Mouse (Mus musculus) thymus, postnatal 0 days (tissue): ENCODE data around the gene Pdlim5. TPM values are rescaled to one million over a fixed set of nuclear protein-coding genes. Genes with fewer than 3 reads are reported as not detected.
"Not testable (repeated sequence)": the region's sequence is repeated elsewhere in the genome, so short reads cannot be mapped to it uniquely, and the experiment has no call there.

Experiments
- DNase-seq: peaks from one replicate; pipeline ENCODE4 v3.0.0-alpha.2; 2015; ENCODE audit warnings: low spot score
- polyA plus RNA-seq: library from polyadenylated mRNA; unstranded; fragments of >200 nt; fragmentation: Nextera tagmentation; extraction: Ambion mirVana; gene quantifications from 2 replicates; pipeline ENCODE4 v1.2.1, GENCODE M21; 2015

Gene Pdlim5
- polyA plus RNA-seq = 13.1 and 13.7 TPM in 2 replicates

DNA sequence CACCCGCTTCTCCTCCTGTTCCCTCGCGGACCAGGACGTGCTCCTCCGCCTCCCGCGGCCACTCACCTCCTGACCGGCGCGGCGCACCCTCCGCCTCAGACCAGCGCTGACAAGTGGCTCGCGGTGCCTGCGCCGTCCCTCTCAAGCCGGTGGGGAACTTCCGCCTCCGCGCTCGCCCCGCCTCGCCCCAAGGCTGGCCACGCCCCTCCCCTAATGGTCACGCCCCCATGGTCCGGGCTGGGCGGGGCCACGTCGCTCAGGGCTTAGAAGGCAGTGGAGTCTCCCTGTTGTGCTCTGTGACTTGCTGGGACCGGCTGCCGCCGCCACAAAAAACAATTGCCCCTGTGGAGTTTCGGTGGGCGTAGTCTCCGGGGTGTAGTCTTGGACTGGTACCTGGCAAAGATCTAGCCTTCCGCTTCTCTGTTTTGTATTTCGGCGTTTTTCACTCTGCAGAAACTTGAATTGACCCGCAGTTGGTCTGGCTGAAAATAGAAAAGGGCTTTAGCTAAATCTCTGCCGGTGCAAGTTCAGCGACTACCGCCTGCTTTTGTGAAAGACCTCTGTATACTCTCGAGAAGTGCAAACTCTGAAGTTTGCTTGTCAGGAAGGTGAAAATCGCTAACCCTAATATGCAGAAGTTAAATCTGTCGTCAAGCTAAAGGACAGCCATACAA lies at the start of gene Pdlim5:
Gene Pdlim5 (minus strand): TSS at position 177 of the 674 bp plus-strand sequence.
- peak; percentile 90 for DNase-seq

DNA sequence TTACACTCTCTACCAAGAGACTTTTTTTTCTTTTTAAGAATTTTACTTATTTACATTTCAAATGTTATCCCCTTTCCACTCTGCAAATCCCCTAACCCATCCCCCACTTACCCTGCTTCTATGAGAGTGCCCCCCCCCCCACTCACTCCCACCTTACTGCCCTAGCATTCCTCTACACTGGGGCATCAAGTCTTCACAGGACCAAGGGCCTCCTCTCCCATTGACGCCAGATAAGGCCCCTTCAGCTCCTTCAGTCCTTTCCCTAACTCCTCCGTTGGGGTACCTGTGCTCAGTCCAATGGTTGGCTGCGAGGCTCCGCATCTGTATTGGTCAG lies 48.2 kb upstream of the Pdlim5 start:
- DNase-seq = no peak

DNA sequence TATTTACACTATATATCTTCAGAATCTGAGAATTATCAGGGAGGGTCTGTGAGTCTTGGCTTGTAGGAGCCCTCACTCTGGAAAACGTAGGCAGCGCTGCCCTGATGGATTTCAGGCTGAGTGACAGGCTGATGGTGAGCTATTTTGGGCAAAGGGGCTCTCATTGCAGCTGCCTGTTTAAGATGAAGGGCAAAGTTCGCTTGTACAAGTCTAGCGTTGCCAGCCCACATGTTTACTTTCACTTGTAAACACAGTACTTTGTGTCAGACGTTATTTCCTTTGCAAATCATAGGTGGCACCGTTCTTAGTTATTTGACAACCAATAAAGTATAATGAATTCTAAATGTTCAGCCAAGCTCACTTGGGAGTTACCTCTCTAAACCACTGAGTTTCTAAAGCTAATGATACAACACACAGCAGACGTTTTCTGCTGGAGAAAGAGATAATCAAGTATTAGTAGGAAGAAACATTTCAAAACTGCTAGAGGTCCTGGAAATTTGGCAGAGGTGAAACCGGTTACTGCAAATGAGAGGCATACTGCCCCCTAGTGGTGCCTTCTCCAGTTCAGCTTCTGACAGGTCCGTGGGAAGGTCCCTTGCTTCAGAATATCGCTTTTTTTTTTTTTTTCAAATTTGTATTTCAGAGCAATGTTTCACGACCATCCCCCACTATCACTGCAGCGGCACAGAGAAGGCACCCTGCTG lies 47.7 kb upstream of the Pdlim5 start:
- peak; percentile 87 for DNase-seq

DNA sequence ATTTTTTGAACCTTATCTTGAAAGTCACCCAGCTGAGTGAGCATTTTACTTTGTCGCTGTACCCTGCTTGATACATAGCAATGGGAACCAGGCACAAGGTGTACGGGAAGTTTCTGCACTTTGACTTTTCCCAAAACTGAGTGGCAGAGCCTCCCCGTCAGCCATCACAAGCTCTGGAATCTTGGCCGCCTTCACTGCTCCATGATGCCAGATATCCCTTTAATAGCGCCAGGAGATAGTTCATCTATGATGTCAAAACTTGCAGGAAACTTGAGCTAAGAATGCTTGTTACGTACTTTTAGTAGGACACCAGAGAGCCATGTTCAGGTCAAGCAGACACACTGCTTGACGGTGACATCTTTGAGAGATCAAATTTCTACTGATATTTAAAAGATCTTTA lies 46.7 kb upstream of the Pdlim5 start:
- DNase-seq = no peak

DNA sequence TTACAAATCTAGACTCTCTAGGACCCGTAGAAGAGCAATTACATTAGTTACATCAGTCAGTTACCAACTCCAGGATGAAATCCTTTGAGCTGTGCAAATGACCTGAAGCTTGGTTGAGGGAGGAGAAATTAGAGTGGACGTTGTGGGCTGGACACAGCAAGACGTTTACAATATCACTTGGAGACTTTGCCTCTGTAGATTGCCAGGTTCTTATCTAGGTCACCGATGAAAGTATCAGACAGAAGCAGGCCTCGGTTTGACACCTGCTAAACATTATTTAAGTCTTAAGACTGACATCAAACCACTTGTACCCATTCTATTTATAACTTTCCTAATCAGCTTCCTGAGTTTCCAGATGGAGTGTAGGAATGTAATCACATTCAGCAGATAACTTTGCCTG lies 45.6 kb upstream of the Pdlim5 start:
- DNase-seq = no peak

DNA sequence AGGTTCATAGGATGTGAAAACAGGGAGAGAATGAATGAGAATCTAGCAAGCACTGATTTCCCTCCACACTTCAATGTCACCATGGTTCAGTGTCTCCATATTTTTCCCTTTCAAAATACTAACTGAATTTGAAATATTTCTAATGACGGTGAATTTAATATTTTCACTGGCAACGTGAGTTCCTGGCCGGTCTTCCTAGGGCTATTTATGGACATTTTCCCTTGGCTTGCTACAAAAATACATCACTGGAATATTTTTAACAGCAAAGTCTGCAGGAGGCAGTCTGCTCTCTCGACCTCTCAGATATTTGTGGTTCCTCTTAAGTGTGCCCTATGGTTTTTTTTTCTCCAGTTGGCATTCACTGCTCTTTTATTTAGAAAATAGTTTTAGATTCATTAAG lies 44.7 kb upstream of the Pdlim5 start:
- DNase-seq = no peak

DNA sequence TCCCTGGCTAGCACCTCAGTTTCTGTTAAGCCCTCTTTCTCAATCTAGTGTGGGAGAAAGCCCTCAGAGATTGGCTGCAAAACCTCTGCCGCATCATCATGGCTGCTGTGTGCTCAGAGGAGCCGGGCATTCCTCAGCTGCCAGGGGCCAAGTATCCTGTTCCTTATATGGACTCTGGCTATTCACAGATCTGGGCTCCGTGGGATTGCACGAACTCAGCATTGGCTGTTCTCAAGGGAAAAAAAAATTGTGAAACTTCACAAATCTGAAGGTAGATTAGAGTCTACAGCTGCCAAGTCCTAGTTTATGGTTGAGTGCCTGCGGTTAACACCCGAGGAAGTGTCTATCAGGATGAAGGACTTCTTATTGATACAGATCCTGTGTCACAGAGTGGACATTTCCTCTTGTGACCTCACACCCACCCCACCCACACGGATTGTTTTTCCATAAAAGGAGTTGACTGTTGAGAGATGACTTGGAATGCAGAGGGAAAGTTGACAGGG lies 44.1 kb upstream of the Pdlim5 start:
- DNase-seq = no peak

DNA sequence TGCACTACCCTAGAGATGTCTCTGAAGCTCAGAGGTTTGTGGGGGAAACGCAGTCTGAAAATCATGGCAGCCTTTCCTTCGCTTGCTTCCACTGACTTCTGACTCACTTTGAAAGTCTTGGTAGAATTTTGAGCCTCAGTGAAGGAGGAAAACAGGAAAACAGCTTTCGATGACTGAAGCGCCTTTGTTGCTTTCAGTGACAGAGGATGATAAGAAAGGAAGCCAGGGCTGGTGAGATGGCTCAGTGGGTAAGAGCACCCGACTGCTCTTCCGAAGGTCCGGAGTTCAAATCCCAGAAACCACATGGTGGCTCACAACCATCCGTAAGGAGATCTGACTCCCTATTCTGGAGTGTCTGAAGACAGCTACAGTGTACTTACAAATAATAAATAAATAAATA lies 43.1 kb upstream of the Pdlim5 start:
- DNase-seq = not testable (repeated sequence)

DNA sequence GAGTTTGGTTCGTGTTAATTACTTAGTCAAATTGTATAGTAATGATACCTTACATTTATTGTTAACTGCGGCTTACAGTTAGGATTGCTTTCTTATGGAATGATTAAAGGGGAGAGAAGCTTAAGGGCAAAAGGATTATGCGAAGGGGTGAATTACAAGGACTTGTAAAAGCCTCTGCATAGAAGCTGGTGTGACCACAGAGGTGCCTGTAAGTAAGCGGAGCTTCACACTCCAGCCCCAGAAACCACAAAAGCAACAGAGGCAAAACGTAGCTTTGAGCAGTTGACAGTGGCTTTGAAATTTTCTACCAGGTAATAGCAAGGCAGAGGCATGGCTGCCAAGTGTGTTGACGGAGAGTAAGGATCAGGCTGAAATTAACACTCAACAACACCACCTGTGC lies 41.3 kb upstream of the Pdlim5 start:
- peak; percentile 12 for DNase-seq

DNA sequence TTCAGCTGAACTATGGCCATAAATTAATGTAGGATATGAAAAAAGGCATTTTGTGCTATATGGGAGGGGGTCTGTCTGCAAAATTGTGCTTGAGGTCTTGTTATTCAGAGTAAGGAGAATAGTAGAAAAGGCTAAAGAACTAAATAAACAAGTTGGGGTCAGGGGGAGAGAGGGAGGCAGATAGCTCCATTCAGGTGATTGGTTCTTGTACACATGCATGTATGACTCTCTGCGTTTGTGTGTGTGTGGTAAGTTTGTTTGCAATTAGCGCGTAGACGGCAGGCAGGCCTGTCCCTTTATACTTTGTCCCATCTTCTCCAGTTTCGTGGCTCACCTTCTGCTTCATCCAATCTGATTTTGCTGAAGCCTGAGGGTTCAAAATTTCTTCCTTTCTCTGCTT lies 40.7 kb upstream of the Pdlim5 start:
- DNase-seq = no peak

DNA sequence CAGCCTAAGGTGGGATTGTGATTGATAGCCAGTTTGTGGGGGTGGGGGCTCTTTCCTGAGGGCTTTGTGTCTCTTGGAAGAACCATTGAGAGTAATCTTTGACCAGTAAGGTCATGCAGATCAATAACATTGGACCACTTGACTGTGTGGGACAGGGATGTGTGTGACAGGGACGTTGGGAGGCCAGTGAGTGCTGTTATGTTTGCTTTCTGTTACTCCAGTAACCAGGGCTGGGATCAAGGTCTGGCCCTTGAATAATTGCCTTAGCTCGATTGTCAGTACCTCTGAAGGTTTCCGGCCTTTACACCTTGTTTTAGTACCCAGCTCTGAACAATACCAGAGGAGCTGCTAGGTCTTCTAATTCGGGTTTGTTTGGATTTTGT lies 39.3 kb upstream of the Pdlim5 start:
- no peak for DNase-seq

DNA sequence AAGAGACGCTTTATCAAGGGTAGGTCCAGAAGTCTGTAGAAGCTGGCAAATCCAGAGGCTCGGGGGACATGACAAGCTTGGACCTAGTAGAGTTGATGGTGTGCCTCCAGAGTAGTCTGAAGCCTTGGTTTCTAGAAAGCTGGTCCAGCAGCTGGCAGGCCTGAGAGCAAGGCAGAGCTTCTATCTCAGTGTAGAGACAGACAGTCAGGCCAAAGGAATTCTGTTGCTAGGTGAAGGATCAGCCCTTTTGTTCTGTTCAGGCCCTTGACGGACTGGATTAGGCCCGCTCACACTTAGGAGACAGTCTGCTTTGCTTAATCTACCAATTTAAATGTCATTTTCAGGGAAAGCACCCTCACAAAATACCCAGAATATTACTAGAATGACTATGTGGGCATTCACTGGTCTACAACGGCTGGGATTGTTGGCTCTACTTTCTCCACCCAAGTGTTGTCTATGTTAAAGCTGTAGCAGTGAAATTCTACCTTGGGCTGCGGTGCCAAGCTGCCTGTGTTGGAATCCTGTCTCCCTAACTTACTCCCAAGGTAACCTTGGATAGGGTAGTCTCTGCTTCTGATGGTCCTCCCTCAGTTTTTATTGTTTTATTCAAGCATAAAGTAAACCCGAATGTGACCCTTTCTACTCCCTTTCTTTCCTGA lies 38.8 kb upstream of the Pdlim5 start:
- no peak for DNase-seq

DNA sequence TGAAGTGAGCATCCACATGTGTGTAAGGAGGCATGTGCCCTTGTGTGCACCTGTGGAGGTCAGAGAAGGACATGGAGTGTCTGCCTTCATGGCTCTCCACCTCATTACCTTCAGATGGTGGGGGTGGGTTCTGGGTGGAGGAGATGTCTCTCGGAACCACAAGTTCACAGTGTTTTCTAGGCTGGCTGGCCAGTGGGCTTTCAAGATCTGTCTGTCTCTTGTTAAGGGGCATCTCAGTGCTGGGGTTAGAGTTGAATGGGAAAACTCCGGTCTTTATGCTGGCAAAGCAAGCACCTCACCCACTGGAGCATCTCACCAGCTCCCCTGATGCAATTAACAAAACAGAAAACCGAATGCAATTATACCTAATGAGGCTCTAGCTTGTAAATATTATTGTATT lies 36.0 kb upstream of the Pdlim5 start:
- no peak for DNase-seq

DNA sequence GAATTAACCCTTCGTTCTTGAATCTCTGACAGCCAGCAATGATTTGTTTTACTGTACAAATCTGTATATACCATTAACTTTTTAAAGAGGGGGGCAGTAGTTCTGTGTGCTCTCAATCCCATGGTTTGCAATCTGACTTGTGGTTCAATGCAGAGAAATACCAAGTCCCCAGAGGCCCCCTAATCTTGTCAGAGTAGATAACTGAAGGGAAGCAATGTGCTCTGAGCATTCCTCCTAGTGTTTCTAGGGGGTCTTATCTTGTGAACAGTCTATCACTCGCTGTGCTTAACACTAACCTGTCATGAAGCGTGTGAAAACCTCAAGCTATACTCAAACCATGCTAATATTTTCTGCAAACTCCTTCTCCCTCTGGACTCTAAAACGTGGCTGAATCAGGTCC lies 34.6 kb upstream of the Pdlim5 start:
- no peak for DNase-seq

DNA sequence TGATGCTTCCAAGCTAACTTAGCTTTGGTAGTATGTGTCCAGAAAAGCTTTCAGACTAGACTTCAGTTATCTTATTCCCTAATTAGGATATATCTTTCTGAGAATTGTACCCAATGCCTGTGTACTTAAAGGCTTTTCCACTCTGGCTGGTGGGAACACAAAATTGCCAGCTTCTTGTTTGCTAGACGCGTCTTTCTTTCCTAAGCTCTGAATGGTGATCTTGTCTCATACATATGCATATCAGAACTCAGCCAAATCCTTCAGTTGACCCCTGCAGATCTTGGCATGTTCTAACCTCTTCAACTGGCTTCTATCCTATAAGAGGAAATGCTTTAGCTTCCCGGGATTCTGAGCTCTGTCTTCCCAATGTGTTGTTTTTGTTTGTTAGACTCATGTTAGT lies 31.3 kb upstream of the Pdlim5 start:
- no peak for DNase-seq

DNA sequence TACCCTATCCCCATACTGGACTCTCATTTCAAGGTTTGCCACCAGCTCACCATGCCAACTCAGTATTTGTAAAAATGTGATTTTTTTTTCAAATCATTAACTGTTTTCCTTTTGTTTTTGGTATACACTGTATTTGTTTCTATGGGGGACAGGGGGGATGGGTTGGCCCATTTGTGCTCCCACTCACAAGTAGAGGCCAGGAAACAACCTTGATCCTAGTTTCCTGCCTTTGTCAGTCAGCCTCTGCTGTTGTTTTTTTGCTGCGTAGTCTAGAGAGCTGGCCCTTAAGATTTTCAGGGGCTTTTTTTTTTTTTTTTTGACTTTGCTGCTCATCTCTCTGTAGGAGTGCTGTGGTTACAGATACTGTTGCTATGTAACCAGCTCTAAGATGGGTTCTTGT lies 28.6 kb upstream of the Pdlim5 start:
- no peak for DNase-seq

DNA sequence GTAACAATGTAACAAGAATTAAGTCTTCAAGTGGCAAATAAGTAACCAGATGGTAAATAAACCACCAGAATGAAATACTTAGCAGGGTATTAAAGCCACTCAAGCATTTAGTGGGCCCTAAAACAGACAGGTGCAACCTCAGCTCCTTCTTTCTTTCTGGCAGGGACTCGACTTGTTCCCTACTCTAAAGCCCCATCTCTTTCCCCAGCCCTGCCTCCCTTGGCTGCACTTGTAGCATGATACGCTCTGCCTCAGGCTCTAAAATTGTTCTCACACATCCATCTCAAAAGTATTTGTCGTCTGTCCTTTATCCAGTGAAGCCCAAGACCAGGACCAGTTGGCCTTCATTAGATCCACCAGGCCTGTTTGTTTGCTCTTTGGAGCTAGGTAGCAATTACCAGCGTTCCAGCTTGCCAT lies 28.0 kb upstream of the Pdlim5 start:
- no peak for DNase-seq

DNA sequence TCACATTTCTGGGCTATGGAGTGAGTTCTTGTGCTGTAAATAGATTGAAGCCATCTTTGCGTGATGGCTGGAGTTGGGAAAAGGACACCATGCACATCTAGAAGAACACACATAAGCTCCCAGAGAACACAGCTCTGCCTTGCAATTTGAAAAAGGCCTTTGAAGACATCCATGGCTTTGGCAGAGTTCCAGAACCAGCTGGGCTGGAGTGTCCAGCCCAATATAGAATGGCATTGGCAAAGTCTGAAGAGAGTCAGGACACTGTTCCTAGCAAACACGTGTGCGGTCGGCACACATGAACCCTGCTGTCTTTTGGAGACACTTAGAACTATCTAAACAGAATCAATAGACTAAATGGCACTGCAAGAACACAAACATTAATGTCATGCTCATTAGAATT lies 26.7 kb upstream of the Pdlim5 start:
- no peak for DNase-seq

DNA sequence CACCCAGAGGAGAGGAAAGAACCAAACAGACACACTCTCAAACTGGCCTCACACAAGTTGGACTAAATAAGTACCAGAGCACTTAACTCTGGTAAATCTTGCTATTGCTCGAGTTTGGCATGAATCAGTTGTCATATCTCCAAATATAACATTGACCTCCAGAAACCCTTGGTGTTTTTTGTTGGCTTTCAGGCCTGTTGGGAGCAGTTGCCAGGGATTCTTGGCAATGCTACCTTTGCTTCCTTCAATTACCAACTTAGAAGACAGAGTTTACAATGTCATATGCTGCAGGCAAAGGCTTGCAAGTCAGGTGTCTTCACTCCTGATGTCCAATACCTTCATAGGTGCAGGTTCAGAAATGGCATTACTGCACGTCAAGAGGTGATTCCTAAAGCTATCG lies 26.0 kb upstream of the Pdlim5 start:
- no peak for DNase-seq

DNA sequence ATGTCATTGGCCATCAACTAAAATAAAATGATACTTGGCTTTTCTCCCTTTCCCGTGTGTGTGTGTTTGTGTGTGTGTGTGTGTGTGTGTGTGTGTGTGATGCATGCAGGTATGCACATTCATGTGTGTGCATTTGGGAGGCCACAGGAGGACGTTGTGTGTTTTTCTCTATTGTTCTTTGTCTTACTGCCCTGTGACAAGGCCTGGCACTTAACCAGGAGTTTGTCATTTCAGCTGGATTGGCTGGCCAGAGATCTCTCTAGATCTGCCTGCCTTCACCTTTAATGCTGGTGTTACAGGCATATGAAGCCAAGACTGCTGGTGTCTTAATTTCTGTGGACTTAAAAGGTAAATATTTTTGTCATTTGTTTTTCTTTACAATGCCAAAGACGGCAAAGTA lies 22.5 kb upstream of the Pdlim5 start:
- no peak for DNase-seq

DNA sequence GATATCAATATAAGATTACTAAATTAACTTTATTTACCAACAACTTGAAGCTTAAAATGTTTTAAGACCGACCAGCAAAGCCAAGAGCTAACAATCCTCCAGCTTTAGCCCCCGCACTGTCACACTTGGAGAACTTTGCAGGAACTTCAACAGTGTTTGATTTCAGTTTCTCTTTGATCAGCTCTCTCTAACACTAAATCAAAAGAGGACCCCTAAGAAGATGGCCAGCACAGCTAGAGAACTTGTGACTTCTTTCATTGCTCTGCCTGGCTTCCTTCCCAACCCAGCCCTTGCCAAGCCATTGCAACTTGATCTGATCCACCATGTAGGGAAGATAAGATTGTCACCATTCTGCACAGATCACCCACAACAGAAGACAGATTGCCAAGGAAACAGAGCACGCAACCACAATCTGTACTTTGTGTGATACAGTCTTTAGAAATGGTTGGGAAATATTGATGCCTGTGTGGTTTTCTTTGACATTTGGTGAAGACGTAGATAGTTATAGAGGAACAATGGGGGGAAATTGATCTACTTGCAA lies 17.9 kb upstream of the Pdlim5 start:
- no peak for DNase-seq

DNA sequence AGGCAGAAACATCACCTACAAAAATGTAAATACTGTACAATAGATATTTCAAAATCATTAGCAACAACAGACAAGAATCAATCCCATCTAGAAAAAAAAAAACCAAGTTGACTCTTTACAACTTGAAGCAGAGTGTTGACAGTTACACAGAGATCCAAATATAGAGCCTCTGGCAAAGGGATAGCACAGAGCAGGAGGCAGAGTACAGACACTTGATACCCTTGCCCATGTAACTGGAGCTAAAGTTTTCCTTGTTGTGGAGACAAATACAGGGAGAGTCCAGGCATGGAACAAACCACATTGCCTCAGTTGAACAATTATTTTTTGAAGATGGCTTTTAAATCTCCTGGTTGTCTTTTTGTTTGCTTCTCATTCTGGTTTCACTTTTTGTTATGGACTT lies 15.4 kb upstream of the Pdlim5 start:
- DNase-seq = no peak
